Mouse (Mus musculus): ENCODE results near the gene Gm17349. TPM values are rescaled to one million over a fixed set of nuclear protein-coding genes. Genes with fewer than 3 reads are reported as not detected.

Gm17349 gene
- polyA plus RNA-seq, 3 experiments from 2014 or later, result not detected

DNA sequence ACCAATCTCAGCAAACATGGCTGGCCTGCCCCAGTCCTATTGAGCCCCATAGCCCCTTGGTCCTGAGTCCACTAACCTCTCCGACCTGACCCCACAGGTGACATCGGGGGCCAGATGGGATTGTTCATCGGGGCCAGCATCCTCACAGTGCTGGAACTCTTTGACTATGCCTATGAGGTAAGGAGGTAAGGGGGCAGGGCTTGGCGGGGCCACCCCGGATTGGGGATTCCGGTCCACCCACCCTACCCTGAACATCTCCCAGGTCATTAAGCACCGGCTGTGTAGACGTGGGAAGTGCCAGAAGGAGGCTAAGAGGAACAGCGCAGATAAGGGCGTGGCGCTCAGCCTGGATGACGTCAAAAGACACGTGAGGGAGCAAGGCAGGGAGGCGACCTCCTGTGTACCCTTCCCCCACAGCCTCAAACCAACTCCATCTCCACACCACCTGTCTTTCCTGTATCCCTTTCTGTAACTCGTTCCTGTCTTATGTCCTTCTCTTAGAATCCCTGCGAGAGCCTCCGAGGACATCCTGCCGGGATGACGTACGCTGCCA lies 6.7 kb downstream of the Gm17349 start:
- no peak for ATAC-seq

DNA sequence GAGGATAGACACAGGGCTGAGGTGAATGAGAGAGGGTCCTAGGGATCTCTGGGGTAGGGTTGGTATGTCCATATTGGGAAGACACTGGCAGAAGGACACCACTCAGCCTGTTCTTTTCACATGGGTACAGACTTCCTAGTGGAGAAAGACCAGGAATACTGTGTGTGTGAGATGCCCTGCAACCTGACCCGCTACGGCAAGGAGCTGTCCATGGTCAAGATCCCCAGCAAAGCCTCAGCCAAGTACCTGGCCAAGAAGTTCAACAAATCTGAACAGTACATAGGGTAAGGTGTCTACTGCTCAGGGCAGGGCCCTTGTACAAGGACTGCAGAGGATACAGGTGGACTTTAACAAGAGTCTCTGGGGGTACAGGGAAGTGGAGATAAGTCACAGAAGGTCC lies 8.0 kb downstream of the Gm17349 start:
- no peak for ATAC-seq

DNA sequence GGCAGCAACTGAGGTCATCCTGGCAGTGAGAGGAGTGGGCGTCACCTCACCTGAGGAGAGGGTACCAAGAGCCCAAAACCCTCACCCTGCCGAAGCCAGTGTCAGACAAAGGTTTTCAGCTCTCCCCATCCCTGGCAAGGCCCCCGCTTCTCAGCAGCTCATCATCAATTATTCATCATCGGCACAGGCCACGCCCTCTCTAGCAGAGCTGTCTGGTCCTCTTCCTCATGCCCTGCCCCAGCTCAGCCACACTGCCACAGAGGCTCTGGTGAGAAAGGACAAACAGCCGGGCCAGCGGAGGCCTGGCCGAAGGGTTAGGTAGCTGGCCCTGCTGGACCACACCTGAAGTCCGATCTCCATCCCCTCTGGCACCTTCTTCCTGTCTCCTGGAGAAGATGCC lies 13.3 kb downstream of the Gm17349 start:
- ATAC-seq, result no peak

DNA sequence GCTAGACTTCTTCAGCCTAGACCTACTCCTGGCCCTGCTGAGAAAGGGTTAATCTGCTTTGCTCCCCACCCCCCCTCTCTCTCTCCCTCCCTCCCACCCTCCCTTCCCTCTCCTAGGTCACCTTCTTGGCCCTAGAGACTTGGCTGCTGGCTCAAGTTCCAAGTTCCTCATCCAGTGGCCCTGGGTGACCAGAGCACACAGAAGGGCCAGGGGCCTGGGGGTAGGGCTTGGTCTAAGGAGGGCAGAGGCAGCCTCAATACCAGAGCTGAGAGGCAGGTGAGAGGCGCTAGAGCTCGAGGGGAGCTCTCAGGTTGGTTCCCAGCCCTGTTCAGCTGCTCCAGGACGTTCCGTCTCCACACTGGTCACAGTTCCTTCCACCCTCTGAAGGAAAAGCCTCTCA lies 14.4 kb downstream of the Gm17349 start:
- ATAC-seq, result no peak

DNA sequence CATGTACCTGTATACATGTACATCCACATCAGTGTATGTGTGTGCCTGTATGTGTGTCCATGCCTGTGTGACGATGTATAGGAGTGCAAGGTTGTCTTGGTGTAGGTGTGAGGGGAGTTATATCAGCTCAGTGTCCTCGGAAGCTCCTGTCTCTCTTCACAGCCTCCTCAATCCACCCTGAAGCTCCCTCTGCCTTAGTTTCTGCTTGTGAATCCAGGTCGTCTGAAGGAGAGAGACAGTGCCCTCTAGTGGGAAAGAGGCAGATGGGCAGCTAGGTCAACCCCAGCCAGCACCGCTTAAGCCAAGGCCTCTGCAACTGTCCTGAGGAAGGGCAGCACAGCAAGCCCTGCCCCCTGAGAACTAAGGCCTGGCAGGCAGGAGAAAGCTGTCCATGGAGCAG lies 16.6 kb downstream of the Gm17349 start:
- no peak for ATAC-seq

DNA sequence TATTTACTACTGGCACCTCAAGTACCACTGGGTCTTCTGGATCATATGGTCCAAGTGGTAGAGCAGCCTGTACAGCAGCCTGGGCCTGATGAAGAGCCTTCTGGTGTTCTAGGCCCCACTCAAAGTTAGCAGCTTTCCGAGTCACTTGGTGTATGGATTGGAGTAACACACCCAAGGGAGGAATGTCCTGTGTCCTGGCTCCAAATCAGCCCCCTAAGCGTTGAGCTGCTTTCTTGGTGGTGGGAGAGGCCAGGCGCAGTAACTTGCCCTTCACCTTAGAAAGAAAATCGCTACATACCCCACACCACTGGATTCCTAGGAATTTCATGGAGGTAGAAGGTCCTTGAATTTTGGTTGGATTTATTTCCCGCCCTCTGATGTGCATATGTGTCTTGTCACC lies 21.1 kb downstream of the Gm17349 start:
- ATAC-seq, result no peak

DNA sequence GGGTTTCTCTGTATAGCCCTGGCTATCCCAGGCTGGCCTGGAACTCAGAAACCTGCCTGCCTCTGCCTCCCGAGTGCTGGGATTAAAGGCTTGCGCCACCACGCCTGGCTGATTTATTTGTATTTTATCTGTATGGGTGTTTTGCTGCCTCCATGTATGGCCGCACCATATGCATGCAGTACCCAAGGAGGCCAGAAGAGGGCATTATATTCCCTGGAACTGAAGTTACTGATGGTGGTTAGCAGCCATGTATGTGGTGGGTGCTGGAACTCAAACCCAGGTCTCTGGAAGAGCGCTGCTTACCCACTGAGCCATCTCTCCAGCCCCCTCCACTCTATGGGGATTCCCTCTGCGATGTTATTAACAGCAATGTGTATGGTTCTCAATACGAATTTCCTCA lies 22.4 kb downstream of the Gm17349 start:
- no peak for ATAC-seq

DNA sequence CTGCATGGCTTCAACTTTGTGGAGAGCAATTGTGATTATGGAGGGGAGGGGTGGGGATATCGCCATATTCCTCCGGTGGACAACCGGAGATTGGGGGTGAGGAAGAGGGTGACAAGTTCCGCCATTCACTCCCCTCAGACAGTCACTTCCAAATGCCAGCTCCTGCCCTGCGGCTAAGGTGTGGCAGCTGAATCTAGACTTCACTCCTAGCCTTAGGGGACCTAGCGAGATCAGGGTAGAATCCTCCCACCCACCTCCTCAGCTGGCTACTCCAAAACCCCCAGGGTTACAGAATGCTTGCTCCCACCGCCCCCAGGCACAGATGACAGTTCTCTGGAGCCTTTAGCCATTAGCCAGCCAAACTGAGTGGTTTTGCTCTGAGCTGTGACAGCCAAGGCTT lies 26.3 kb downstream of the Gm17349 start:
- no peak for ATAC-seq

DNA sequence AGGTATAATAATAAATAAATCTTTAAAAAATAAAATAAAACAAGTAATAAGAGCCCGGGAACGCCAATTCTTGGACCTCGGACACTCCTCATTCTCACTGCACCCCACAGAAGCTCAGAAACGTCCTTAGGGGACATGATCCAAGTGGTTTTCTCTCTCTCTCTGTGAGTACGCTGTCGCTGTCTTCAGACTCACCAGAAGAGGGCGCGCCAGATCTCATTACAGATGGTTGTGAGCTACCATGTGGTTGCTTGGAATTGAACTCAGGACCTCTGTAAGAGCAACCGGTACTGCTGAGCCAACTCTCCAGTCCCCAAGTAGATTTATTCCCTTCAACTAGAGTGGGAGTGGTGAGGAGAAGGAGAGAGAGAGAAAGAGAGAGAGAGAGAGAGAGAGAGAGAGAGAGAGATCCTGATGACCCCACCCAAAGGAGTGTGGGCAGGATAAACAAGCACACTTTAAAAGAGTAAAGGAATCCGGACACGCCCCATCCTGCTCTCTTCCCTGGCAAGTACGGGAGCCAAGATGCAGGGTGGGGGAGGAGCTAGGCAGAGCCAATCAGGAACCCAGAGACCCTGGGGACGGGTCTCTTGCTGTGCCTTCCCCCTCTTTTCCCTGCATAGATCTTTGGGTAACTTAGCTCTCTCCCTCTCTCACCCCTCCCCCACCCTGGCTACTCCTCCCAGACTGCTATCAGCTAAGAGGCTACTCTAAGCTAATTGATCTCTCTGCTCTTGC lies 27.1 kb downstream of the Gm17349 start:
- ATAC-seq, result no peak

DNA sequence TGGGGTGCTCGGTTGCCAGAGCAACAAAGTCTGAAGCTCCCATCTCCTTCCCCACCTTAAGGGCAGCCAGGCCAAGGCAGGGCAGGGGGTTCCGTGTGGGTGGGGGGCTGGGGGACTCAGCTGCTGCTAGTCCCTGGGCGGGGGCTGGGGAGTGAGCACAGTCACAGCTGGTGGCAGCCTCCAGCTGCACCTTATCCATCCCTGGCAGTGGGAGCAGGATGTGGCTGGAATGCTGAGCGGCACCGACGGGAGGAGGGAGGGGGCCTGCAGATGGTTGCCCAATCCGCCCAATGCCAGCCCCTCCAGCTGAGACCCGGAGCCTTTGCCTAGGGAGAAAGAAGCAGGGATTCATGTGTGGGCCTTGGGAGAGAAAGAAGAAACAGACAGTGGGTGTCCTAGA lies 28.2 kb downstream of the Gm17349 start:
- no peak for ATAC-seq

DNA sequence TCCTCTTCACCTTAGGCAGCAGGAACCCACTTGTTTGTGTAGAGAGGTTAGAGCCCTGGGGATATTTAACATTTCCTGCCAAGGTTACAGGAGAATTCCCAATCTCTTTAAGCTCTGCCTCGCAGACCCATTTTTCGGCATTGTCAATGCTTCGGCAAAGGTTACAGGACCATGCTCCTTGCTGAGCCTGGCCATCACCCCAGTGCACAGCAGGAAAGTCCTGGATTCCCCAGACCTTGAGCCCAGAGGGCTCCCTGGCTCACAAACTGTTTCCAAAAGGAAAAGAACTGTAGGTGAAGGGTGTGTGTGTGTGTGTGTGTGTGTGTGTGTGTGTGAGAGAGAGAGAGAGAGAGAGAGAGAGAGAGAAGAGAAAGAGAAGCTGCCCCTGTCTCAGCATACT lies 30.4 kb downstream of the Gm17349 start:
- ATAC-seq, result no peak

DNA sequence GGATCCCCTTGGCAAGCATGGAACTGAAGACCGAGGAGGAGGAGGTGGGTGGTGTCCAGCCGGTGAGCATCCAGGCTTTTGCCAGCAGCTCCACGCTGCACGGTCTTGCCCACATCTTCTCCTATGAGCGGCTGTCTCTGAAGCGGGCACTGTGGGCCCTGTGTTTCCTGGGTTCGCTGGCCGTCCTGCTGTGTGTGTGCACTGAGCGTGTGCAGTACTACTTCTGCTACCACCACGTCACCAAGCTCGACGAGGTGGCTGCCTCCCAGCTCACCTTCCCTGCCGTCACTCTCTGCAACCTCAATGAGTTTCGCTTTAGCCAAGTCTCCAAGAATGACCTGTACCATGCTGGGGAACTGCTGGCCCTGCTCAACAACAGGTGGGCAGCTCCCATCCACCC lies 33.5 kb downstream of the Gm17349 start:
- no peak for ATAC-seq

DNA sequence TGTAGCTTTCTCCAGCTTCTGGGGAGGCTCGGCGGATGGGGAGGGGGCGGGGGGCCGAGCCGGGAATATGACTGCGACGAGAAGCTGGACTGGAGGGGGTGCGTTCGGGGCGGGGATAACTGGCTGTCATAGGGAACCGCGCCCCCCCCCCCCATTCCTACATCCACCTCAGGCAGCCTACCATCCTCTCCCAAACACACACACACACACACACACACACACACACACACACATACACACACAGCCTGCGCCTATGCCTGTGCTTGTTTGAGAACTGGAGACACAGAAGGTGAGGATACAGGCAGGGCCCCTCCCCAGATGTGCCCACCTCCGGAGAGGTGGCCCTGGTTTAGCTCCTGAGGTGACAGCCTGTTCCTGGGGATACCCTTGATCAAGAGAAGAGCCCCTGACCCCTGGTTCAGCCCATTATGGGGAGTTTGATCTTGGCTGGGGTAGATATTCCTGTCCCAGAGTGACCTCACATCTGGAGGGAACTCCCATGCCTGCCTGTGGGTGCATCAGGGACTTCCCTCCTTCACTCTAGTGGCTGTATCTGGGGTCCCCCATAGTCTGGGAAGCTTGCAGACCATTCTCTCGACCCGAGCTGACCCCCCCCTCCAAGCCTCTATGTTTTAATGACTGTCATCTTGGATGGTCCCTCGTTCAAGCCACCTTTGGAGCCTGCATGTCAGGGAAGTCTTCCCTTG lies 34.2 kb downstream of the Gm17349 start:
- no peak for ATAC-seq

DNA sequence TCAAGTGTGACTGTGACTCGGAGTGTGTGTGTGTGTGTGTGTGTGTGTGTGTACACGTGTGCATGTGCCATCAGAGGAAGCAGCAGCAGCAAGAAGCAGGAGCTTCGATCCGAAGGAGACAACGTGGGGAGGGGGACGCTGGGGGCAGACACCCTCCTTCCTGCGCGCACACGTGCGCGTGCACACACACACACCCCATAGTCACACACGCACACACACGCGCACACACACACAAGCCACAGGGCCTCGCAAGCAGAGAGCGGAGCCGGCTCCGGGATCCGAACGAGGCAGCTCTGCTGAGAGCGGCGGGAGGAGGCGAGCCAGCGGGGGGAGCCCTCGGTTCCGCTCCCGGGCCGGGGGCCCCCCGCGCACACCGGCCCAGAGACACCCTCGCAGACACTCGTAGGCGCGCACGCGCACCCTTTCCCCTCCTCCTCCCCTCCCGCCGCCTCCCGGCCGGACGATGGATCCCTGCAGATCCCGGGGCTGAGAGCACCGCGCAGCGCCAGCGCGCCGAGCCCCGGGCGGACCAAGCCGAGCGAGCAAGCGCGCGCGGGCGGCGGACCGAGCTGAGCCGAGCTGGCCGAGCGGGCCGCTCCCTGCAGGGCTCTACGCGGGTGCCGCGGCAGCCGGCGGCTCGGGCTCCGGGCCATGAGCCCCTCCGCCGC lies 35.0 kb downstream of the Gm17349 start, which contains the start of gene Asic1:
Gene Asic1 (plus strand): TSS at position 215 of the 668 bp plus-strand sequence.
- no peak for ATAC-seq

DNA sequence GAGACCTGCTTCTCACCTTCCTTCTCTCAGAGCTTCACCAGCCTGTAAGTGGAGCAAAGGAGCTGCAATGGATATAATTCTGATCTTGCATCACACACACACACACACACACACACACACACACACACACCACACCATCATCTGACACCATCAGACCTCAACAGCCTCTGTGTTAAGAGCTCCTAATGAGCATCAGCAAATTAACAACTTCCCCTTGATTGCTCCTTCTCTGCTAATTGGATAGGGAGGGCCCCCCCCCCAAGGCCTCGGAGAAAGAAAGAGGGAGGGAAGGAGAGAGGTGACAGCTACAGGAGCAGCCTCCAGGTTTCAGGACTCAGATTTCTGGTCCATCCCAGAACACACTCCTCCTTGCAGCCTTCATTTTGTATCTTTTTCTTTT lies 35.9 kb downstream of the Gm17349 start:
- ATAC-seq, result no peak

DNA sequence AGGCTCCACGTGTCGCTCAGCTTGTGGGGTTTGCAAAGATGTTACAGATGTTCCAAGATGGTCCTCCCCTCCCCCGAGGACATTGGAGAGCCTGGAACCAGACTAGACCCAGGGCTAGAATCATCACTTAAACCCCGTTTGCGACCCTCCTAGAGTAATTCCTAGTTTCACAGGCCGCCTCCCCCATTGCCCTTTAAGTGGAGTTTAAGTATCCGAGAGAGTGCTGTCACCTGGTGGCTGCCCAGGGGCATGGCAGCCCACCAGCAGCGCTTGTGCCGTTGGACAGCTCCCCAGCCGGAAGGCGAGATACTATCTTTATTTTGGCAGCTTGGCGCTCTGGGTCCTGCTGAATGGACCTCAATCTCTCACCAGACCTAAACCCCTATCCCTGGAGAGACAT lies 36.4 kb downstream of the Gm17349 start:
- peak; percentile 77 for ATAC-seq

DNA sequence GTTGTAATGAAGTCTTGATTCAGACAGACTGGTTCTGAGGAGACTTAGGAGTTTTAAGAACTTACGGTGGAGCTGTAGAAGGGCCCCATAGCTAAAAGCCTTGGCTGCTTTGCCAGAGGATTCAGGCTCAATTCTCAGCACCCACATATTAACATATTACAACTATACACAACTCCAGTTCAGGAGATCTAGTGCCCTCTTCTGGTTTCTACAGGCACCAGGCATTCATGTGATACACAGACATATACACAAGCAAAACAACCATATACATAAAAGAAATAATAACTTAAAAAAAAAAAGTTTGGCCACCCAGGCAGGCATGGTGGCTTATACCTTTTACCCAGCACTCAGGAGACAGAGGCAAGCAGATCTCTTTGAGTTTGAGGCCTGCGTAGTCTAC lies 37.7 kb downstream of the Gm17349 start:
- ATAC-seq, result no peak

DNA sequence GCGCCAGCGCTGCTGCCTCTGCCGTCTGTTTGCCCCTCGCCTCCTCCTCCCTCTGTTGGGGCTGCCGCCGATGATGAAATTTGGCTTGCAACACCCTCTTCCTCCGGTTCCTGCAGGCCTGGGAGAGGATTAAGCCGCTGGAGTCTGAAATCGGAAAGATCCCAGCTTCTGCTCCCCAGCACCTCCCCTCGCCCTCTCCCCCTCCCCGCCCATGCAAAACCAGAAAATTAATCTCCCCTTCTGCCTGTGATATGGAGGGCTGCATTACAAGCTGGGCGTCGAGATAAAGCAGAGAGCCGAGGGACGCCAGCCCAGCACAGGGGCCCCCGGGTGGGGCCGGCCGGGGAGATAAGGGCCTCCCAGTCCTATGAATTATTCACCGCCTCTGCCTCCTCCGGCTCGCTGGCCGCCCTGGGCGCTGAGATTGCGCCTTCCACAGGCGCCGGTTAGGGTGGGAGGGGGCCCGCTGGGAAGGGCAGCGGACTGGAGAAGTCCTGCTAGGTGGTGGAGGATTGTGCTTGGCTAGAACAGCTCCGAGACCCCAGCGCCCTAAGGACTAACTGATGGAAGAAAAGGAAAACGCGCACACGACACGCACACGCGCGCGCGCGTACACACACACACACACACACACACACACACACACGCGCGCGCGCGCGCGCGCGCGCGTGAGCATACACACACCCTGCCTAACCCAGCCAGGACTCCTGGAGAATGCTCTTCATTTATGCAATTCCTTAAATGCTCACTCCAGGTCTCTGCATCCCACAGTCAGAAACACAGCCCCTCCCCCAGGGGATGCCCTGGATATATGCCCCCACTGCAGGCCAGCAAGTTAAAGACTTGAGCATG lies 40.5 kb downstream of the Gm17349 start:
- no peak for ATAC-seq

DNA sequence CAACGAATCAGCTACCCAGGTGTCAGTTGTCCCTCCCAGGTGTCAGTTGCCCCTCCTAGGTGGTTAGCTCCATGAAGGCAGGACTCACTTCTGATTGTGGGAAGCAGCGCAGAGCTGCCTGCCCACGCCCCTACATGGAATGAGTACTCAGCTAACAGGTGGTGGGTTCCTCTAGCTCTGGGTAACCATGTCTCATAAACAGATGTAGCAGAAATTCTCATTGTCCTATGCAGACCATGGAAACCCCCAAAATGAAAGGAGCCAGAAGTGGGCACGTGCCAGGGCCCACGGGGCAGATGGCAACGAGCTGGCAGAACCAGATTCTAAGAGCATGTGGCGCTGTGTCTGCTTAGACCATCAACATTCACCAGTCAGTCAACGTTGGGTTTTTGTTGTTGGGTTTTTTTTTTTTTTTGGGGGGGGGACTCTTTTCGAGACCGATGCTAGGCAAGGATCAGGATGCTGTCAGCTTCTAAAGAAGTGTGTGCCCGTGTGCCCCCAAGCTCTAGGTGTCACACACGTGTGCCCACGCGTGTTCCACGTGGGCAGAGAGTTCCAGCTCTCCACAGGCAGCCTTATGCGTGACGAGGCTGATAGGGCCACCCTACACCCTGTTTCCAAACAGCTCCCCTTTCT lies 41.2 kb downstream of the Gm17349 start:
- ATAC-seq, result no peak

DNA sequence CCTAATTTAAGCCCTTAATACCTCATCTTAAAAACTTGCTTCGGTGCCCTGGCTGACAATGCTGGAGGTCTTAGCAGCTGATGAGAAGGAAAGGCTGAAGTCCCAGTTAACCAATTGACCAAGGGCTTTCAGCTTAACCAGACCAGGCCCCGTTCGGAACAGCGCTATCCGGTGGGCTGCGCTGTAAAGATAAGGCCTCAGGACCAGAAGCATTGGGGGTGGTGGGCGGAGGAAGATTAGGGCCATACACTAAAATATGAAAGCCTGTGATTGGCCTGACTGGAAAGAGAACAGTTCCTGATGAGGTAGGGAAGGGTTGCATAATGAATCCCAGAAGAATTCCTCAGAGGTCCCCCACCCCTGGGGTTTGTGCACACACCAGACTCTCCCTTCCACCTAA lies 42.9 kb downstream of the Gm17349 start:
- no peak for ATAC-seq

DNA sequence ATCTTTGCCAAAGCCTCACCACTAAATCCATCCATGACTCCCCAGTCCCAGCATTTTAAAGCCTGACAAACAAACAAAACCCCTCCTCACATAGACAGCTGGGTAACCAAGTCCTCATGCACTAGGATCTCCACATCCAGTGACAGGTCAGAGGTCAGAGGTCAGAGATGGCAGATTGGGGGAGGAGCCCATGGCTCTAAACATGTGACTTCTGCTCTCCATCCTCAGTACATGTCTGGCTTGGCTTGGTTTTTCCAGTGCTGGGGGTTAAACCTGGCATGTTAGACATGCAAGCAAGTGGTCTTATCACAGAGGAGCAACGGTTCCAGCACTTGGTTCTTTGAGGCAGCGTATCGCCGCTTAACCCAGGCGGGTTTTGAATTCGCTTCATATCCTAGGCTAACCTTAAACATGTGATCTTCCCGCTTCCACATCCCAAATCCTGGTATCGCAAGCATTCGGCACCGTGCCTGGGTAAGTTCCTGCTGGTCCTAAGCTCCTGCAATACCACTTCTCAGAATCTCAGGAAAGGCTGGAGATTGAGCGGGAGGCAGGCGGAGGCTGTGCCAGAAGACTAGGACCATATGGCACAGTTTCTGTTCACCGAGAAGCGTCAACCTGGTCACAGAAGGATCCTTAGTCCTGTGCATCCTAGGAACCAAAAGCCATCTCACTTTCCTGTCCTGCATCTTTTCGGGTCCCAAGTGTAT lies 44.0 kb downstream of the Gm17349 start:
- no peak for ATAC-seq
